Mouse (Mus musculus) heart, postnatal 0 days (tissue): ENCODE measurements around the gene Mgat4a.

Experiments
- CTCF ChIP-seq: IDR thresholded peaks from 2 replicates; pipeline ENCODE4 v1.5.1; 2016; ENCODE audit warnings: antibody characterized with exemption, control low read depth, low read depth
- EP300 ChIP-seq: IDR thresholded peaks from 2 replicates; pipeline ENCODE4 v1.6.1; 2016; ENCODE audit warnings: antibody characterized with exemption, low read depth

- TF ChIP-seq EP300 (no peak), CTCF (no peak)
These were observed 45.1 kb upstream of the Mgat4a start for GRCm38 (mm10) chr1:37585809-37586480.
